Mouse (Mus musculus): ENCODE measurements around the gene Cdk15.

DNA sequence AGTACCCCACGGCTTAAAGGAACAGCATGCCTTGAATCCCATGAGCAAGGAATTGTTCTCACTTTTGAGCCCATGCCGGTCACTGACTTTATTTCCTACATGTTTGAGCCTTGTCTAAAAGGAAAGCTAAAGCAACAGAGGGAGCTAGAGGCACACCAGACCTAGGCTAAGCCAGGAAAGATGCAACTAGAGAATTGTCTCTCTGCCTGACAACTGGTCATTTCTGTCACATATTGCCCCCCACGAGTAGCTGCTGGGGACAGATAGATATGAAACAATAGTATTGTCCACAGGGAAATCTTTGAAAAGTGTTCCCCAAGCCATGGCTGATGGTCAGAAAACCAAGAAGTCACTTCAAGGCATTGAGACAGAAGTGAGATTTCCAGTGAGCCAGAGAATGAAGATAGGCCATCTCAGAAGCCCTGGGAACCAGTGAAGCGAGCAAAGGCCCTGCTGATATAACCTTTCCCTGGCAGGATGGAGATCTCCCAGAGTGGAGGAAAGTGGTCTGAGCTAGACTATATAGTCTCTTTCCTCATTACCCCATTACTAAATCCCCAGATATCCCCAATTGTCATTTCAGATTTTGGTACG lies 54.7 kb downstream of the Cdk15 start:
- TF ChIP-seq TCF12 (IDR thresholded peaks at IDR 0.05; ENCODE audit: insufficient read depth, poor library complexity, severe bottlenecking) (no peak), USF1 (IDR thresholded peaks at IDR 0.05; ENCODE audit: low read depth) (no peak), POLR2A (IDR thresholded peaks at IDR 0.05; ENCODE audit: insufficient read length, low read depth) (no peak), E2F4 (IDR thresholded peaks at IDR 0.05; ENCODE audit: insufficient read depth) (no peak), MAX (IDR thresholded peaks at IDR 0.05; ENCODE audit: low read depth) (no peak)
